Mouse (Mus musculus): ENCODE measurements around the gene Pde7b. TPM values are rescaled to one million over a fixed set of nuclear protein-coding genes. Genes with fewer than 3 reads are reported as not detected.

The Pde7b gene
- polyA plus RNA-seq, 1 experiment from 2014 or later, result 11.5 TPM

DNA sequence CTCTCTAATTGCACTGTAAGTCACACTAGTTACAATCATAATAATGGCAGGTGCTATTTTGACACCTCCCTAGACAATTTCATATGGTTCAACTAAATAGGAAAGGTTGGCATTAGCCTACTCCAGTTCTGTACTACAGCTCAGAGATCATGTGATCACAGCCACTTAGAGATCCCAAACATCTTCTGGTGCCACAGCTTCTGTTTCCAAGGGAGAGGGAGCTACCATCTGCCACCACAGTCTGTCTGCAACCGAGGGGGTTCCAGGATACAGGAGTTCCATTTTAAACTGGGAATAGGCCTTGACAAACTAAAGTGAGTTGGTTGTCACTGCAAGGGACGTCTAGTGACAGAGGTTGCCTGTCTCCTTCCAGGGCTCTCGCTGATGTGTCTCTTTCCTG, 344.1 kb downstream of the Pde7b start:
- Histone ChIP-seq H3K4me1 (no peaks in the 10 kb centered on the region), H3K9me3 (replicated peaks) (no peaks in the 10 kb centered on the region), H3K4me2 (replicated peaks) (no peak overlapping the region), H3K27ac (replicated peaks) (no peak overlapping the region), H3K4me3 (replicated peaks) (no peak overlapping the region), H3K27me3 (no peaks in the 10 kb centered on the region), H3K36me3 (no peaks in the 10 kb centered on the region), H3K9ac (no peak overlapping the region)
- 80% methylated on average over 3 of the region's 3 CpGs for WGBS
- no peak for ATAC-seq (ENCODE audit: insufficient number of reproducible peaks, low FRiP score, low TSS enrichment, low read depth)

- no peak overlapping the region for H3K4me2 ChIP-seq (replicated peaks)
- 70% methylated on average over 9 of the region's 9 CpGs for WGBS
- ATAC-seq (ENCODE audit: insufficient number of reproducible peaks, low FRiP score, low TSS enrichment, low read depth), result no peak
- no peaks in the 10 kb centered on the region for H3K36me3 ChIP-seq
- H3K27me3 ChIP-seq, result no peaks in the 10 kb centered on the region
- H3K4me1 ChIP-seq, result no peaks in the 10 kb centered on the region
- H3K9me3 ChIP-seq (replicated peaks), result no peaks in the 10 kb centered on the region
- no peak overlapping the region for H3K9ac ChIP-seq
- no peak overlapping the region for H3K4me3 ChIP-seq (replicated peaks)
- H3K27ac ChIP-seq (replicated peaks), result no peak overlapping the region
Measured at GRCm38 (mm10) chr10:20379071-20379735, 345.7 kb downstream of the Pde7b start.

GRCm38 (mm10) chr10:20377621-20378020, 347.3 kb downstream of the Pde7b start:
- Histone ChIP-seq H3K36me3 (no peaks in the 10 kb centered on the region), H3K4me3 (replicated peaks) (no peak overlapping the region), H3K9me3 (replicated peaks) (no peaks in the 10 kb centered on the region), H3K9ac (no peak overlapping the region), H3K4me1 (no peaks in the 10 kb centered on the region), H3K27ac (replicated peaks) (no peak overlapping the region), H3K27me3 (no peaks in the 10 kb centered on the region), H3K4me2 (replicated peaks) (no peak overlapping the region)
- WGBS, result 58% methylated on average over 9 of the region's 9 CpGs
- no peak for ATAC-seq (ENCODE audit: insufficient number of reproducible peaks, low FRiP score, low TSS enrichment, low read depth)

DNA sequence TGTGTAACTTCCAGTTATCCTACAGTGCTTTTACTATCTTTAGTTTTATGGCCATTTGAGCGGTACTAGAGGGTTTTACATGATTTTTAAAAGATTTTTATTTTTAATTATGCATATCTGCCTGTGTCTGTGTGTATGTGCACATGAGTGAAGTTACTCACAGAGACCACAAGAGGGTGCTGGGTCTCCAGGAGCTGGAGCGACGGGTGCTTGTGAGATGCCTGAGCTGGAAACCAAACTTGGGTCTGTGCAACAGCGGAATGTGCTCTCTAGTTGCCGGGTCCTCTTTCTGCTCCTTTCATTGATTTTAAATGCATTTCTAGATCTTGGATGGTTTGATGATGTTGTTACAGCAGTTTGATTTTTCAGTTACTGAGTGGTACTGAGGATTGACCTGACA, 352.8 kb downstream of the Pde7b start:
- no peak for ATAC-seq (ENCODE audit: insufficient number of reproducible peaks, low FRiP score, low TSS enrichment, low read depth)
- no peak overlapping the region for H3K9ac ChIP-seq
- H3K4me1 ChIP-seq, result no peaks in the 10 kb centered on the region
- H3K27ac ChIP-seq (replicated peaks), result no peak overlapping the region
- H3K4me3 ChIP-seq (replicated peaks), result no peak overlapping the region
- H3K9me3 ChIP-seq (replicated peaks), result peaks cover 4% of the 10 kb centered on the region; the same call in 1 of the 2 replicates
- 96% methylated on average over 5 of the region's 5 CpGs for WGBS
- H3K36me3 ChIP-seq, result no peaks in the 10 kb centered on the region
- H3K27me3 ChIP-seq, result no peaks in the 10 kb centered on the region
- H3K4me2 ChIP-seq (replicated peaks), result no peak overlapping the region

GRCm38 (mm10) chr10:20362450-20363118, 362.3 kb downstream of the Pde7b start:
- no peak overlapping the region for H3K27ac ChIP-seq (replicated peaks)
- H3K4me2 ChIP-seq (replicated peaks), result no peak overlapping the region
- peaks cover 2% of the 10 kb centered on the region; the same call in 1 of the 2 replicates for H3K9me3 ChIP-seq (replicated peaks)
- no peaks in the 10 kb centered on the region for H3K36me3 ChIP-seq
- no peak overlapping the region for H3K9ac ChIP-seq
- no peaks in the 10 kb centered on the region for H3K4me1 ChIP-seq
- WGBS, result 74% methylated on average over 4 of the region's 4 CpGs
- no peak overlapping the region for H3K4me3 ChIP-seq (replicated peaks)
- ATAC-seq (ENCODE audit: insufficient number of reproducible peaks, low FRiP score, low TSS enrichment, low read depth), result no peak
- no peaks in the 10 kb centered on the region for H3K27me3 ChIP-seq

DNA sequence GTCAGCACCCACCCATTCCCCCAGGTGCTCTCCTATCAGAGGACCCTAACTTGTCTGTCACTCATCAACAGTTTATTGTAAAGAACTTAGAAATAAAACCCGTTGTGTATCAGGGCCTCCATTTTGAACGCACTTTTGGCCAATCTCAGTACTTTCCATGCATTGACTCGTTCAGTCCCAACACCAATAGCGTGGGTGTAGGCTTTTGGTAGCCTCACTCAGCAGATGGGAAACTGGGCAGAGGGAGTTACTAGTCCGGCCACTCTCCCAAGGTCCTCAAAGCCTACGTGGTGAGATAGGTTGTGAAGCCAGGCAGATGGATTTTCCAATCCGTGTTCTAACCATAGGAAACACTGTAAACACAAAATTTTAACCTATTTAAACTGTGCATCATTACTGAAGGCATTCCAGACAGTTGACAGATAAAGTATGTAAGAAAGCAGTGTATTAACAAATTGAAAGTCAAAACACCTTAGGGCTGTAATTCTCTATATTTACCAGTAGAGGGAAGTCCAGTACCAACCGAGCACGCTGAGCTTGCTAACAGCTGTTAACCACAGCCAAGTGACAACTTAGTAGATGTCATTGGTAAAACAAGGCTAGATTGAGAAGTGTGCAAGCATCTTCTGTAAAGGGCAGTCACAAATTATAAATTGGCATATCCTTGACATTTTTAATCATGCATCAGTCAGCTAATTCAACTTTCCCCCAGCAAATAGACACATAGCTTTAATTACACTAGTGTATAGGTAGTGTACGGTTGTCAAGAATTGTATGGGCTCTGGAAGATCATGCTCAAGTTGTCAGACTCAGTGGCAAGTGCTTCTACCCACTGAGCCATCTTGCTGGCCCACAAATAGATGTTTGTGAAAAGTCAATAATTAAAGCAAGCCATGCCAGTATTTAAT, 363.1 kb downstream of the Pde7b start:
- Histone ChIP-seq H3K4me2 (replicated peaks) (no peak overlapping the region), H3K27ac (replicated peaks) (no peak overlapping the region), H3K9me3 (replicated peaks) (no peaks in the 10 kb centered on the region), H3K4me1 (no peaks in the 10 kb centered on the region), H3K36me3 (peaks cover 2% of the 10 kb centered on the region; the same call in 1 of the 2 replicates), H3K4me3 (replicated peaks) (no peak overlapping the region), H3K27me3 (no peaks in the 10 kb centered on the region), H3K9ac (no peak overlapping the region)
- no peak for ATAC-seq (ENCODE audit: insufficient number of reproducible peaks, low FRiP score, low TSS enrichment, low read depth)
- WGBS, result 60% methylated on average over 10 of the region's 10 CpGs

DNA sequence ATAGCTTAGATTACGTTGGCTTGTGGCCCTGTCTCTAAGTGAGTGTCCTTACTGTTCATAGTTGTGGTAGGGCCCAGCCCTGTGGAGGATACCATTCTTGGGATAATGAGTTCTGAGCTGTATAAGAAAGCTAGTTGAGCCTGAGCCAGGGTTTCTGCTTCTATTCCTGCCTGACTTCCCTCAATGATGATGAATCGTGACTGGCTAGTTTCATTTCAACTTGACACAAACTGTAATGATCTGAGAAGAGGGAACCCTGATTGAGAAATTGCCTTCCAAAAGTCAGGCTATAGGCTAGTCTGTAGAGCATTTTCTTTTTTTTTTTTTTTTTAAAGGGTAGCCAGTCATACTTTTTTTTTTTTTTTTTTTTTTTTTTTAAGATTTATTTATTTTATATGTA, 376.0 kb downstream of the Pde7b start:
- Histone ChIP-seq H3K4me2 (replicated peaks) (no peak overlapping the region), H3K4me3 (replicated peaks) (peak overlapping the region; percentile 71; the same call in 1 of the 2 replicates)
- WGBS, result 84% methylated on average over 2 of the region's 2 CpGs

More for the DNA sequence above, 376.0 kb downstream of the Pde7b start:
- H3K9ac ChIP-seq, result no peak overlapping the region
- H3K27ac ChIP-seq (replicated peaks), result no peak overlapping the region
- peaks cover 19% of the 10 kb centered on the region for H3K36me3 ChIP-seq
- H3K27me3 ChIP-seq, result no peaks in the 10 kb centered on the region
- H3K4me1 ChIP-seq, result peaks cover 11% of the 10 kb centered on the region
- no peaks in the 10 kb centered on the region for H3K9me3 ChIP-seq (replicated peaks)
- no peak for ATAC-seq (ENCODE audit: insufficient number of reproducible peaks, low FRiP score, low TSS enrichment, low read depth)

Other genes with a start within 250 kb of the Pde7b start
- gene Ahi1, start 227.5 kb upstream of the Pde7b start, polyA plus RNA-seq (2015; fragmentation: Nextera tagmentation; extraction: Ambion mirVana), result 8.0 and 8.4 TPM in 2 replicates